Mouse (Mus musculus): ENCODE data around the gene Zfhx3. TPM values are rescaled to one million over a fixed set of nuclear protein-coding genes. Genes with fewer than 3 reads are reported as not detected.
A peak's percentile ranks its signal among the peaks of the same experiment; 100 is the strongest.

The Zfhx3 gene
- total and polyA plus RNA-seq, 2 experiments from 2014 or later = 9.6 to 13.8 TPM

DNA sequence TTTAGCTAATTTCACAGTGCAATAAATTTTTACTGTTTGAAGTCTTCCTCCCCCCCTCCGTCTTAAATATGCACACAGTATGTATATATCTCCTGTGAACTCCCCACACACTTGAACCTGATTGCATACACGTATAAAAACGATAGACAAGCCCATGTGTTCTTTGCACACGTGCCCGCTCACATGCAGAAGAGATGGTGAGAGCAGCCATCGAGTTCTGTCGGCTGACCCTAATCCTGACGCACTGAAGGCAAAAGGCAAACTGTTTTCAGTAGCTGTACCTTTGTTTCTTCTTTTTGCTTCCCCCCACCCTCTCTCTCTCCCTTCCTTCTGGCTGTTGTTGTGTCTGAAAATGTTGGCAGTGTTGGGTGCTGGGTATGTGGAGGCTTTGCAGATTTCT, 18.4 kb downstream of the Zfhx3 start:
- ATAC-seq (peak; percentile 10; the same call in 1 of the 2 replicates), DNase-seq (no peak)
- no peak for TF ChIP-seq CTCF (IDR thresholded peaks at IDR 0.05; ENCODE audit: low read depth)
- Histone ChIP-seq H3K9me3 (ENCODE audit: low read length) (no peaks in the 10 kb centered on the region), H3K27ac (ENCODE audit: low read depth, low read length) (no peak overlapping the region), H3K4me3 (ENCODE audit: low read depth, low read length) (no peak overlapping the region), H3K27me3 (ENCODE audit: insufficient read depth, low read length) (no peaks in the 10 kb centered on the region), H3K4me1 (ENCODE audit: insufficient read depth) (no peaks in the 10 kb centered on the region), H3K36me3 (ENCODE audit: insufficient read depth) (no peaks in the 10 kb centered on the region), H3K9ac (no peak overlapping the region), H3K4me2 (ENCODE audit: low read depth) (peak overlapping the region; percentile 11; the same call in 1 of the 2 replicates)
- 66% methylated on average over 8 of the region's 8 CpGs for WGBS

GRCm38 (mm10) chr8:107972198-107972597, 29.8 kb downstream of the Zfhx3 start:
- ATAC-seq (no peak), DNase-seq (no peak)
- WGBS = 92% methylated on average over 4 of the region's 4 CpGs
- Histone ChIP-seq H3K9me3 (ENCODE audit: low read length) (no peaks in the 10 kb centered on the region), H3K9ac (no peak overlapping the region), H3K4me3 (ENCODE audit: low read depth, low read length) (no peak overlapping the region), H3K36me3 (ENCODE audit: insufficient read depth) (no peaks in the 10 kb centered on the region), H3K4me2 (ENCODE audit: low read depth) (no peak overlapping the region), H3K4me1 (ENCODE audit: insufficient read depth) (no peaks in the 10 kb centered on the region), H3K27me3 (ENCODE audit: insufficient read depth, low read length) (no peaks in the 10 kb centered on the region), H3K27ac (ENCODE audit: low read depth, low read length) (no peak overlapping the region)
- TF ChIP-seq CTCF (IDR thresholded peaks at IDR 0.05; ENCODE audit: low read depth) = no peak

- Histone ChIP-seq H3K9ac (no peak overlapping the region), H3K4me1 (ENCODE audit: insufficient read depth) (no peaks in the 10 kb centered on the region), H3K27ac (ENCODE audit: low read depth, low read length) (no peak overlapping the region), H3K4me3 (ENCODE audit: low read depth, low read length) (no peak overlapping the region), H3K27me3 (ENCODE audit: insufficient read depth, low read length) (no peaks in the 10 kb centered on the region), H3K36me3 (ENCODE audit: insufficient read depth) (no peaks in the 10 kb centered on the region), H3K9me3 (ENCODE audit: low read length) (no peaks in the 10 kb centered on the region), H3K4me2 (ENCODE audit: low read depth) (no peak overlapping the region)
- no peak for TF ChIP-seq CTCF (IDR thresholded peaks at IDR 0.05; ENCODE audit: low read depth)
- WGBS = 82% methylated on average over 13 of the region's 13 CpGs
- no peak for DNase-seq
- ATAC-seq = no peak
These were observed 32.0 kb downstream of the Zfhx3 start for GRCm38 (mm10) chr8:107974451-107974850.

DNA sequence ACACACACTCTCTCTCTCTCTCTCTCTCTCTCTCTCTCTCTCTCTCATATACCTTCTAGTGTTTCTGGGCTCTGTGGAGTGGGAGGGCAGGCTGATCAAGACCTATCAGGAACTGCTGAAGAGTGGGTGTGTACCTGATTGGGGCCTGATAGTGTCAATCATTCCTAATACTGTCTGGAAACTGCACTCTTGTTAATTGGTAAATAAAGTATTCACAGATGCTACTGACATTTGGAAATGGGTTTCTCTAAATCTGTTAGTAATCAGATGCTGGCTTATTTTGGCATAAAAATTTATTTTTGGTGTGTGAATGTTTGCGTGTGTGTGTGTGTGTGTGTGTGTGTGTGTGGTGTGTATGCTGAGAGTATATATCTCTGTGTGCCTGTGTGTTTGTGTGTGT, 35.8 kb downstream of the Zfhx3 start:
- no peak overlapping the region for H3K4me3 ChIP-seq (ENCODE audit: low read depth, low read length)
- H3K4me2 ChIP-seq (ENCODE audit: low read depth) = no peak overlapping the region
- no peak overlapping the region for H3K27ac ChIP-seq (ENCODE audit: low read depth, low read length)
- no peaks in the 10 kb centered on the region for H3K36me3 ChIP-seq (ENCODE audit: insufficient read depth)
- no peaks in the 10 kb centered on the region for H3K4me1 ChIP-seq (ENCODE audit: insufficient read depth)
- H3K9ac ChIP-seq = no peak overlapping the region
- H3K27me3 ChIP-seq (ENCODE audit: insufficient read depth, low read length) = no peaks in the 10 kb centered on the region
- WGBS = 76% methylated on average over 1 of the region's 1 CpGs
- no peaks in the 10 kb centered on the region for H3K9me3 ChIP-seq (ENCODE audit: low read length)
- peak; percentile 54 for DNase-seq
- TF ChIP-seq CTCF (IDR thresholded peaks at IDR 0.05; ENCODE audit: low read depth) = no peak
- ATAC-seq = peak; percentile 68

- Histone ChIP-seq H3K36me3 (ENCODE audit: insufficient read depth) (no peaks in the 10 kb centered on the region), H3K4me1 (ENCODE audit: insufficient read depth) (no peaks in the 10 kb centered on the region), H3K9me3 (ENCODE audit: low read length) (no peaks in the 10 kb centered on the region), H3K9ac (no peak overlapping the region), H3K4me2 (ENCODE audit: low read depth) (no peak overlapping the region), H3K4me3 (ENCODE audit: low read depth, low read length) (no peak overlapping the region), H3K27ac (ENCODE audit: low read depth, low read length) (no peak overlapping the region), H3K27me3 (ENCODE audit: insufficient read depth, low read length) (no peaks in the 10 kb centered on the region)
- peak; percentile 59 for DNase-seq
- ATAC-seq = no peak
- no peak for TF ChIP-seq CTCF (IDR thresholded peaks at IDR 0.05; ENCODE audit: low read depth)
- WGBS = 23% methylated on average over 10 of the region's 10 CpGs
These were observed 38.2 kb downstream of the Zfhx3 start for GRCm38 (mm10) chr8:107980618-107981017.

GRCm38 (mm10) chr8:107986629-107987028, 44.2 kb downstream of the Zfhx3 start:
- Histone ChIP-seq H3K4me1 (ENCODE audit: insufficient read depth) (no peaks in the 10 kb centered on the region), H3K27me3 (ENCODE audit: insufficient read depth, low read length) (no peaks in the 10 kb centered on the region), H3K9me3 (ENCODE audit: low read length) (no peaks in the 10 kb centered on the region), H3K36me3 (ENCODE audit: insufficient read depth) (no peaks in the 10 kb centered on the region), H3K4me3 (ENCODE audit: low read depth, low read length) (no peak overlapping the region), H3K9ac (no peak overlapping the region), H3K4me2 (ENCODE audit: low read depth) (peak overlapping the region; percentile 23; the same call in 1 of the 2 replicates), H3K27ac (ENCODE audit: low read depth, low read length) (no peak overlapping the region)
- 19% methylated on average over 15 of the region's 15 CpGs for WGBS
- DNase-seq (peak; percentile 65), ATAC-seq (peak; percentile 72)
- peak; percentile 59 for TF ChIP-seq CTCF (IDR thresholded peaks at IDR 0.05; ENCODE audit: low read depth)

GRCm38 (mm10) chr8:107998874-107999273, 56.4 kb downstream of the Zfhx3 start:
- DNase-seq (no peak), ATAC-seq (no peak)
- no peaks in the 10 kb centered on the region for H3K4me1 ChIP-seq (ENCODE audit: insufficient read depth)
- no peaks in the 10 kb centered on the region for H3K36me3 ChIP-seq (ENCODE audit: insufficient read depth)
- no peak overlapping the region for H3K27ac ChIP-seq (ENCODE audit: low read depth, low read length)
- no peak overlapping the region for H3K4me3 ChIP-seq (ENCODE audit: low read depth, low read length)
- no peaks in the 10 kb centered on the region for H3K9me3 ChIP-seq (ENCODE audit: low read length)
- WGBS = 96% methylated on average over 10 of the region's 10 CpGs
- no peak overlapping the region for H3K4me2 ChIP-seq (ENCODE audit: low read depth)
- H3K9ac ChIP-seq = no peak overlapping the region
- no peak for TF ChIP-seq CTCF (IDR thresholded peaks at IDR 0.05; ENCODE audit: low read depth)
- no peaks in the 10 kb centered on the region for H3K27me3 ChIP-seq (ENCODE audit: insufficient read depth, low read length)
